Mouse (Mus musculus): Measurements from ENCODE around the gene Gm45785. TPM values are rescaled to one million over a fixed set of nuclear protein-coding genes. Genes with fewer than 3 reads are reported as not detected.
"Not testable (repeated sequence)": the region's sequence is repeated elsewhere in the genome, so short reads cannot be mapped to it uniquely, and the experiment has no call there.

Gene Gm45785
- polyA plus RNA-seq, 1 experiment from 2014 or later, result not detected

- Histone ChIP-seq H3K27ac (ENCODE audit: low read depth, low read length) (no peak overlapping the region), H3K4me2 (no peak overlapping the region), H3K27me3 (ENCODE audit: control insufficient read depth, insufficient read depth, low read length) (no peaks in the 10 kb centered on the region), H3K4me1 (ENCODE audit: control insufficient read depth, insufficient read depth, low read length) (no peaks in the 10 kb centered on the region), H3K36me3 (ENCODE audit: control insufficient read depth, insufficient read depth, low read length) (peaks cover 29% of the 10 kb centered on the region), H3K4me3 (ENCODE audit: low read depth, low read length) (no peak overlapping the region), H3K9me3 (replicated peaks; ENCODE audit: control insufficient read depth, low read length) (no peaks in the 10 kb centered on the region), H3K9ac (ENCODE audit: low read depth, low read length) (no peak overlapping the region)
- 87% methylated on average over 7 of the region's 7 CpGs for WGBS (ENCODE audit: insufficient replicate concordance)
- ATAC-seq (replicated peaks; ENCODE audit: insufficient number of reproducible peaks, low FRiP score, low TSS enrichment), result no peak
Measured at GRCm38 (mm10) chr7:140894031-140894430, 37.9 kb upstream of the Gm45785 start.

GRCm38 (mm10) chr7:140890636-140891035 is 34.5 kb upstream of the Gm45785 start:
- not testable (repeated sequence) for H3K4me3 ChIP-seq (ENCODE audit: low read depth, low read length); H3K27ac ChIP-seq (ENCODE audit: low read depth, low read length); H3K27me3 ChIP-seq (ENCODE audit: control insufficient read depth, insufficient read depth, low read length); H3K4me2 ChIP-seq; ATAC-seq (replicated peaks; ENCODE audit: insufficient number of reproducible peaks, low FRiP score, low TSS enrichment); H3K4me1 ChIP-seq (ENCODE audit: control insufficient read depth, insufficient read depth, low read length); H3K9me3 ChIP-seq (replicated peaks; ENCODE audit: control insufficient read depth, low read length); H3K9ac ChIP-seq (ENCODE audit: low read depth, low read length)
- WGBS (ENCODE audit: insufficient replicate concordance), result 95% methylated on average over 16 of the region's 16 CpGs
- peaks cover 20% of the 10 kb centered on the region for H3K36me3 ChIP-seq (ENCODE audit: control insufficient read depth, insufficient read depth, low read length)

DNA sequence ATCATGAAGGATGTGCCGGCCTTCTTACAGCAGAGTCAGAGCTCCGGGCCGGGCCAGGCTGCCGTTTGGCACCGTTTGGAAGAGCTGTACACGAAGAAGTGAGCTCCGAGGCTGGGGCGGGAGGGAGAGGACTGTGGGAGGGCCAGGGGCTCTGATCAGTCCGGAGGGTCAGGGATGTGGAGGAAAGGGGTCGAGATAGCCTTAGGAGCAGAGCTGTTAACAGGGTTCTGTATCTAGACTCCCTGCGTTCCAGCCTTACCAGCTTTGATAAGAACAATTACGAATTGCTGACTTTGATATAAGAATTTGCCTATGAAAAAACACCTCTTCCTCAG is 26.3 kb upstream of the Gm45785 start:
- Histone ChIP-seq H3K4me3 (ENCODE audit: low read depth, low read length) (peak overlapping the region; percentile 72), H3K27ac (ENCODE audit: low read depth, low read length) (peak overlapping the region; percentile 87; the same call in 1 of the 2 replicates), H3K9ac (ENCODE audit: low read depth, low read length) (peak overlapping the region; percentile 72), H3K4me1 (ENCODE audit: control insufficient read depth, insufficient read depth, low read length) (peaks cover 7% of the 10 kb centered on the region; the same call in 1 of the 2 replicates), H3K36me3 (ENCODE audit: control insufficient read depth, insufficient read depth, low read length) (0 out of 2 replicates have a peak, but pooled peaks cover 3% of the 10 kb centered on the region), H3K9me3 (replicated peaks; ENCODE audit: control insufficient read depth, low read length) (no peaks in the 10 kb centered on the region), H3K27me3 (ENCODE audit: control insufficient read depth, insufficient read depth, low read length) (no peaks in the 10 kb centered on the region), H3K4me2 (peak overlapping the region; percentile 78)
- WGBS (ENCODE audit: insufficient replicate concordance), result under 1% methylated on average over 12 of the region's 12 CpGs
- ATAC-seq (replicated peaks; ENCODE audit: insufficient number of reproducible peaks, low FRiP score, low TSS enrichment), result peak; percentile 29; the same call in 1 of the 2 replicates

- under 1% methylated on average over 58 of the region's 59 CpGs for WGBS (ENCODE audit: insufficient replicate concordance)
- Histone ChIP-seq H3K4me1 (ENCODE audit: control insufficient read depth, insufficient read depth, low read length) (peaks cover 7% of the 10 kb centered on the region; the same call in 1 of the 2 replicates), H3K9ac (ENCODE audit: low read depth, low read length) (peak within 1 kb of the TSS; percentile 72), H3K9me3 (replicated peaks; ENCODE audit: control insufficient read depth, low read length) (no peaks in the 10 kb centered on the region), H3K36me3 (ENCODE audit: control insufficient read depth, insufficient read depth, low read length) (0 out of 2 replicates have a peak, but pooled peaks cover 3% of the 10 kb centered on the region), H3K27ac (ENCODE audit: low read depth, low read length) (peak within 1 kb of the TSS; percentile 87), H3K4me2 (peak within 1 kb of the TSS; percentile 78), H3K27me3 (ENCODE audit: control insufficient read depth, insufficient read depth, low read length) (no peaks in the 10 kb centered on the region), H3K4me3 (ENCODE audit: low read depth, low read length) (peak within 1 kb of the TSS; percentile 72)
- ATAC-seq (replicated peaks; ENCODE audit: insufficient number of reproducible peaks, low FRiP score, low TSS enrichment), result peak; percentile 97
Measured at GRCm38 (mm10) chr7:140881696-140882468, 25.8 kb upstream of the Gm45785 start, which contains the start of the genes Psmd13 and Sirt3. TSS of gene Psmd13 (plus strand) at chr7:140881968. TSS of gene Sirt3 (minus strand) at chr7:140882309.

GRCm38 (mm10) chr7:140880865-140881515 is 24.9 kb upstream of the Gm45785 start:
- peaks cover 7% of the 10 kb centered on the region; the same call in 1 of the 2 replicates for H3K4me1 ChIP-seq (ENCODE audit: control insufficient read depth, insufficient read depth, low read length)
- H3K4me3 ChIP-seq (ENCODE audit: low read depth, low read length), result peak overlapping the region; percentile 72
- no peaks in the 10 kb centered on the region for H3K9me3 ChIP-seq (replicated peaks; ENCODE audit: control insufficient read depth, low read length)
- H3K27ac ChIP-seq (ENCODE audit: low read depth, low read length), result peak overlapping the region; percentile 64; the same call in 1 of the 2 replicates
- WGBS (ENCODE audit: insufficient replicate concordance), result 18% methylated on average over 8 of the region's 8 CpGs
- 0 out of 2 replicates have a peak, but pooled peaks cover 3% of the 10 kb centered on the region for H3K36me3 ChIP-seq (ENCODE audit: control insufficient read depth, insufficient read depth, low read length)
- peak overlapping the region; percentile 78 for H3K4me2 ChIP-seq
- H3K9ac ChIP-seq (ENCODE audit: low read depth, low read length), result peak overlapping the region; percentile 72; the same call in 1 of the 2 replicates
- H3K27me3 ChIP-seq (ENCODE audit: control insufficient read depth, insufficient read depth, low read length), result no peaks in the 10 kb centered on the region
- no peak for ATAC-seq (replicated peaks; ENCODE audit: insufficient number of reproducible peaks, low FRiP score, low TSS enrichment)

GRCm38 (mm10) chr7:140880419-140880818 is 24.3 kb upstream of the Gm45785 start:
- Histone ChIP-seq H3K9ac (ENCODE audit: low read depth, low read length) (no peak overlapping the region), H3K4me2 (peak overlapping the region; percentile 78), H3K36me3 (ENCODE audit: control insufficient read depth, insufficient read depth, low read length) (0 out of 2 replicates have a peak, but pooled peaks cover under 1% of the 10 kb centered on the region), H3K9me3 (replicated peaks; ENCODE audit: control insufficient read depth, low read length) (no peaks in the 10 kb centered on the region), H3K27me3 (ENCODE audit: control insufficient read depth, insufficient read depth, low read length) (no peaks in the 10 kb centered on the region), H3K4me1 (ENCODE audit: control insufficient read depth, insufficient read depth, low read length) (peaks cover 7% of the 10 kb centered on the region; the same call in 1 of the 2 replicates), H3K27ac (ENCODE audit: low read depth, low read length) (no peak overlapping the region), H3K4me3 (ENCODE audit: low read depth, low read length) (peak overlapping the region; percentile 72; the same call in 1 of the 2 replicates)
- WGBS (ENCODE audit: insufficient replicate concordance), result 83% methylated on average over 3 of the region's 3 CpGs
- no peak for ATAC-seq (replicated peaks; ENCODE audit: insufficient number of reproducible peaks, low FRiP score, low TSS enrichment)

GRCm38 (mm10) chr7:140879355-140879754 is 23.2 kb upstream of the Gm45785 start:
- no peak overlapping the region for H3K27ac ChIP-seq (ENCODE audit: low read depth, low read length)

DNA sequence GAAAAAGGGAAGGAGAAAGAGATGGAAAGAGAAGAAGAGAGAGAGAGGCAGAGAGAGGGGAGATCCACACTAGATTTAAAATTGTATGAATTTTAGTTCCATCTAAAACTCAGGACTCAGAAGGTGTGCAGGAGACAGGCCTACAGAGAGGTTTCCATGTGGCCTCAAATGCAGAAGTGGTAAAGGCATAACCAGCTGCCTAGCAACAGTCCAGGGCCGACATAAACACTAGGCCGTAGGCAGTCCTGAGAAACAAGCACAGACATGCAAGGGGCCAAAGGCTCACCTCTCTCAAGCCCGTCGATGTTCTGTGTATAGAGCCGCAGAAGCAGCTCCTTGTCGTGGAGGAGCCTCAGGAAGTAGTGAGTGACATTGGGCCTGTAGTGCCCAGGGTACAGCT is 21.2 kb upstream of the Gm45785 start:
- Histone ChIP-seq H3K9me3 (replicated peaks; ENCODE audit: control insufficient read depth, low read length) (no peaks in the 10 kb centered on the region), H3K4me2 (no peak overlapping the region), H3K36me3 (ENCODE audit: control insufficient read depth, insufficient read depth, low read length) (peaks cover 2% of the 10 kb centered on the region; the same call in 1 of the 2 replicates), H3K27ac (ENCODE audit: low read depth, low read length) (no peak overlapping the region), H3K9ac (ENCODE audit: low read depth, low read length) (no peak overlapping the region), H3K4me1 (ENCODE audit: control insufficient read depth, insufficient read depth, low read length) (peaks cover 2% of the 10 kb centered on the region; the same call in 1 of the 2 replicates), H3K4me3 (ENCODE audit: low read depth, low read length) (no peak overlapping the region), H3K27me3 (ENCODE audit: control insufficient read depth, insufficient read depth, low read length) (no peaks in the 10 kb centered on the region)
- no peak for ATAC-seq (replicated peaks; ENCODE audit: insufficient number of reproducible peaks, low FRiP score, low TSS enrichment)
- WGBS (ENCODE audit: insufficient replicate concordance), result 84% methylated on average over 6 of the region's 6 CpGs

More at GRCm38 (mm10) chr7:140879355-140879754, 23.2 kb upstream of the Gm45785 start:
- no peaks in the 10 kb centered on the region for H3K27me3 ChIP-seq (ENCODE audit: control insufficient read depth, insufficient read depth, low read length)
- H3K4me1 ChIP-seq (ENCODE audit: control insufficient read depth, insufficient read depth, low read length), result peaks cover 7% of the 10 kb centered on the region; the same call in 1 of the 2 replicates
- no peaks in the 10 kb centered on the region for H3K9me3 ChIP-seq (replicated peaks; ENCODE audit: control insufficient read depth, low read length)
- no peak overlapping the region for H3K4me2 ChIP-seq
- 82% methylated on average over 7 of the region's 7 CpGs for WGBS (ENCODE audit: insufficient replicate concordance)
- H3K4me3 ChIP-seq (ENCODE audit: low read depth, low read length), result no peak overlapping the region
- H3K9ac ChIP-seq (ENCODE audit: low read depth, low read length), result no peak overlapping the region
- ATAC-seq (replicated peaks; ENCODE audit: insufficient number of reproducible peaks, low FRiP score, low TSS enrichment), result no peak
- peaks cover 2% of the 10 kb centered on the region; the same call in 1 of the 2 replicates for H3K36me3 ChIP-seq (ENCODE audit: control insufficient read depth, insufficient read depth, low read length)
